Mouse (Mus musculus) midbrain, embryonic 13.5 days (tissue): ENCODE data around the gene Prom2. TPM values are rescaled to one million over a fixed set of nuclear protein-coding genes. Genes with fewer than 3 reads are reported as not detected.

ENCODE experiments used
- ATAC-seq: fragments of 200-750 bp; cut with Nextera tagmentation; 2 replicates; pipeline ENCODE4 v1.8.0; 2017; ENCODE audit warnings: mild to moderate bottlenecking, moderate TSS enrichment, moderate library complexity
- H3K27ac ChIP-seq: fragments of 300-500 bp; sonication (generic); 2 replicates; pipeline ENCODE4 v1.5.1; 2015; ENCODE audit warnings: inconsistent platforms, mild to moderate bottlenecking, moderate library complexity
- H3K27me3 ChIP-seq: fragments of 300-500 bp; sonication (generic); 2 replicates; pipeline ENCODE4 v1.6.1; 2015; ENCODE audit warnings: mild to moderate bottlenecking, inconsistent platforms
- H3K36me3 ChIP-seq: fragments of 300-500 bp; sonication (generic); 2 replicates; pipeline ENCODE4 v1.6.1; 2015; ENCODE audit warnings: mild to moderate bottlenecking, inconsistent platforms
- H3K4me1 ChIP-seq: fragments of 300-500 bp; sonication (generic); replicated peaks from 2 replicates; pipeline ENCODE4 v1.6.1; 2015; ENCODE audit warnings: inconsistent platforms
- H3K4me2 ChIP-seq: fragments of 300-500 bp; sonication (generic); replicated peaks from 2 replicates; pipeline ENCODE4 v1.6.1; 2015; ENCODE audit warnings: moderate library complexity, mild to moderate bottlenecking, inconsistent platforms
- H3K4me3 ChIP-seq: fragments of 300-500 bp; sonication (generic); replicated peaks from 2 replicates; pipeline ENCODE4 v1.5.1; 2015; ENCODE audit warnings: mild to moderate bottlenecking, inconsistent platforms
- H3K9ac ChIP-seq: fragments of 300-500 bp; sonication (generic); replicated peaks from 2 replicates; pipeline ENCODE4 v1.6.1; 2015; ENCODE audit warnings: mild to moderate bottlenecking, inconsistent platforms
- H3K9me3 ChIP-seq: fragments of 300-500 bp; sonication (generic); 2 replicates; pipeline ENCODE4 v1.6.1; 2016; ENCODE audit warnings: mild to moderate bottlenecking, inconsistent platforms
- WGBS: fragments of 180-500 bp; shearing (Covaris S2); methylation state at CpG from one replicate; pipeline ENCODE4 v1.1.7; 2015; 5-methylcytosine and 5-hydroxymethylcytosine counted together
- polyA plus RNA-seq: library from polyadenylated mRNA; unstranded; fragments of >200 nt; fragmentation: Nextera tagmentation; extraction: Ambion mirVana; gene quantifications from 2 replicates; pipeline ENCODE4 v1.2.1, GENCODE M21; 2015

Gene Prom2
- polyA plus RNA-seq, 1 experiment from 2014 or later: not detected

- Histone ChIP-seq H3K4me2 (no peak overlapping the region), H3K27ac (no peak overlapping the region), H3K36me3 (no peaks in the 10 kb centered on the region), H3K4me3 (no peak overlapping the region), H3K27me3 (peaks cover 53% of the 10 kb centered on the region), H3K4me1 (peaks cover 25% of the 10 kb centered on the region), H3K9ac (no peak overlapping the region), H3K9me3 (no peaks in the 10 kb centered on the region)
- no peak for ATAC-seq
- WGBS: 78% methylated on average over 4 of the region's 4 CpGs
These were observed 62.1 kb downstream of the Prom2 start for GRCm38 (mm10) chr2:127479210-127479609.

Other genes with a start within 250 kb of the Prom2 start
- 4.3 and 4.4 TPM in 2 replicates for gene Dusp2, start 205.3 kb downstream of the Prom2 start, polyA plus RNA-seq
- gene Astl, start 202.8 kb downstream of the Prom2 start, polyA plus RNA-seq: not detected in 2 replicates
- 0.12 and 0.15 TPM in 2 replicates for gene Adra2b, start 178.3 kb downstream of the Prom2 start, polyA plus RNA-seq
- 0.13 and 0.22 TPM in 2 replicates for gene Gpat2, start 116.3 kb downstream of the Prom2 start, polyA plus RNA-seq
- gene Fahd2a, start 96.9 kb downstream of the Prom2 start, polyA plus RNA-seq: 36.1 and 37.6 TPM in 2 replicates
- gene Kcnip3, start 19.4 kb downstream of the Prom2 start, polyA plus RNA-seq: 4.5 and 5.5 TPM in 2 replicates
- gene Zfp661, start 45.6 kb upstream of the Prom2 start, polyA plus RNA-seq: 7.9 and 9.8 TPM in 2 replicates
- 156 and 172 TPM in 2 replicates for gene Mrps5, start 45.8 kb upstream of the Prom2 start, polyA plus RNA-seq
- gene Mal, start 115.2 kb upstream of the Prom2 start, polyA plus RNA-seq: 0.89 and 1.4 TPM in 2 replicates
- 0.61 and 0.82 TPM in 2 replicates for gene Mall, start 188.5 kb upstream of the Prom2 start, polyA plus RNA-seq
- gene Nphp1, start 247.4 kb upstream of the Prom2 start, polyA plus RNA-seq: 20.4 and 21.7 TPM in 2 replicates